Comparison of ENCODE assay signal across 43 mouse cellular contexts in the genomic region with DNA sequence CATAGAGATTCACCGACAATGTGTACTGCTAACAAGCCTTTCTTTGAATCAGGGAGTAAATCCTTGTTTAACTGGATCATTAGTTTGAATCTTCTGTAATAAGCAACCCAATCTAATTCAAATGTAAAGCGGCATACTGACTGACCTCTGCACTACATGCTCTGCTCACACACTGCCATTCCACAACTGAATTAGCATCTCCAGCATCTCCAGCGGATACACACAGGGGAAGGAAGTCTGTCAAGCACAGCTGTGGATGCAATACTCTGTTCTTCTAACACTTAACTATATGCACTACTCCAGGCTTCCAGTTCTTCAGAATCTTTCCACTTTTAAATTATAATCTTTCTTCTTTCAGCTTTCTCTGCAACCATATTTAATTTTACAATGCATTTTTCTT. TPM values are rescaled to one million over a fixed set of nuclear protein-coding genes. Genes with fewer than 3 reads are reported as not detected.
"Had no signal": no experiment of that assay in that cellular context is flagged by ENCODE, and none has a peak within 500 bp of the region (broad histone marks: within the 10 kb centered on the region; RNA-seq: fewer than 3 reads in every experiment).

No protein-coding gene starts in this region.

- H3K4me2 ChIP-seq: heart, embryonic 11.5 days; heart, embryonic 13.5 days; heart, embryonic 15.5 days; hindbrain, embryonic 13.5 days; hindbrain, embryonic 15.5 days; kidney, embryonic 15.5 days; limb, embryonic 13.5 days; limb, embryonic 15.5 days; liver, embryonic 12.5 days had no signal

- H3K27ac ChIP-seq: heart, adult 2 months; heart, embryonic 13.5 days; heart, embryonic 15.5 days; hindbrain, embryonic 13.5 days; hindbrain, embryonic 15.5 days; hindbrain, postnatal 0 days; kidney, embryonic 15.5 days; kidney, postnatal 0 days; limb, embryonic 13.5 days; limb, embryonic 15.5 days; liver, embryonic 12.5 days had no signal

- ATAC-seq: hindbrain, postnatal 0 days; intestine, embryonic 16.5 days; liver, embryonic 12.5 days had no signal

- H3K9me3 ChIP-seq: heart, embryonic 15.5 days; hindbrain, embryonic 13.5 days; hindbrain, embryonic 15.5 days; limb, embryonic 15.5 days had no signal

- H3K9ac ChIP-seq: heart, embryonic 13.5 days; heart, embryonic 15.5 days; hindbrain, embryonic 13.5 days; hindbrain, embryonic 15.5 days; kidney, embryonic 15.5 days; limb, embryonic 13.5 days; limb, embryonic 15.5 days; liver, embryonic 12.5 days had no signal

- DNase-seq: gastrocnemius, postnatal 14 days; gastrocnemius, postnatal 36 days; heart, adult 11 months; heart, adult 2 months; heart, postnatal 14 days; heart, postnatal 36 days; kidney, adult 11 months; kidney, adult 2 months; kidney, adult 9 months; kidney, postnatal 14 days; kidney, postnatal 36 days; layer of hippocampus, adult 9-11 months; layer of hippocampus, postnatal 36 days; left cerebral cortex, postnatal 4 days had no signal

- H3K27me3 ChIP-seq: heart, embryonic 13.5 days; heart, embryonic 15.5 days; hindbrain, embryonic 13.5 days; hindbrain, embryonic 15.5 days; kidney, embryonic 15.5 days; limb, embryonic 13.5 days; limb, embryonic 15.5 days; liver, embryonic 12.5 days had no signal

- H3K4me1 ChIP-seq: heart, embryonic 15.5 days; limb, embryonic 13.5 days; limb, embryonic 15.5 days had no signal

- H3K4me3 ChIP-seq: heart, adult 2 months; heart, embryonic 13.5 days; heart, embryonic 15.5 days; hindbrain, embryonic 13.5 days; hindbrain, embryonic 15.5 days; kidney, embryonic 15.5 days; limb, embryonic 13.5 days; limb, embryonic 15.5 days; liver, embryonic 12.5 days had no signal

RNA-seq across cellular contexts. Expression of a gene that starts 15.0 kb away (rescaled TPM):
- total RNA-seq: gastrocnemius, postnatal 14 days; heart, postnatal 14 days; heart, postnatal 36 days had no signal
- polyA plus RNA-seq: gonadal fat pad, adult 2 months; intestine, embryonic 16.5 days; large intestine, adult 2 months; limb, embryonic 11.5 days; limb, embryonic 15.5 days; liver, adult 2 months; liver, embryonic 12.5 days had no signal

RNA-seq across cellular contexts. Expression of a gene that starts 27.7 kb away (rescaled TPM):
- total RNA-seq: gastrocnemius, adult 18-20 months; gastrocnemius, adult 8-10 months; gastrocnemius, postnatal 14 days; gastrocnemius, postnatal 36 days; heart, adult 2 months; heart, postnatal 14 days; heart, postnatal 36 days; hematopoietic stem cell, adult 5-6 weeks; hindbrain, postnatal 0 days; layer of hippocampus, adult 18-20 months; layer of hippocampus, adult 8-10 months; layer of hippocampus, postnatal 14 days; layer of hippocampus, postnatal 36 days; left cerebral cortex, adult 18-20 months; left cerebral cortex, adult 8-10 months; left cerebral cortex, postnatal 10 days; left cerebral cortex, postnatal 25 days; left cerebral cortex, postnatal 4 days; liver, adult 2 months had no signal
- polyA plus RNA-seq: gonadal fat pad, adult 2 months; heart, adult 2 months; heart, embryonic 11.5 days; heart, embryonic 13.5 days; heart, embryonic 15.5 days; heart, postnatal 0 days; hindbrain, embryonic 11.5 days; hindbrain, embryonic 13.5 days; hindbrain, embryonic 15.5 days; hindbrain, postnatal 0 days; intestine, embryonic 14.5 days; intestine, embryonic 16.5 days; kidney, adult 2 months; kidney, embryonic 15.5 days; kidney, postnatal 0 days; large intestine, adult 2 months; limb, embryonic 15.5 days; liver, adult 2 months; liver, embryonic 12.5 days had no signal
